Mouse (Mus musculus): Measurements from ENCODE around the gene Noct. TPM values are rescaled to one million over a fixed set of nuclear protein-coding genes. Genes with fewer than 3 reads are reported as not detected.

Gene Noct
- total and polyA plus RNA-seq, 2 experiments from 2014 or later = 11.9 to 35.6 TPM

DNA sequence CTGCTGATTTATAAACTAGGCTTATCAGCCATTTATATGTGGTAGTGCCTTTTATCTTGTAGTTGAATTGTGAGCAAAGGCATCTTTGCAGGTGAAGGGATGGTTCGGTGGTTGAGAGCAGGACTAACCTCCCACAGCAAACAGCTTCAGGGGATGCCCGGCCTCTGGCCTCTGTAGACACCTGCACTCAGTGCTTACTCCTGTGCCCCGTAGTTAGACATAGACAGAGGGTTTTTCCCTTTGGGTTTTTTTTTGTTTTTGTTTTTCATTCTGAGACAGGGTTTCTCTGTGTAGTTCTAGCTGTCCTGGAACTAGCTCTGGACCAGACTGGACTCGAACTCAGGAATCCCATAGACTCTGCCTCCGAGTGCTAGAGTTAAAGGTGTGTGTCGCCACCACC, 24.4 kb downstream of the Noct start:
- no peak for TF ChIP-seq EP300 (IDR thresholded peaks at IDR 0.05; ENCODE audit: low read depth)
- TF ChIP-seq CTCF (IDR thresholded peaks at IDR 0.05; ENCODE audit: low read depth) = no peak
- Histone ChIP-seq H3K4me1 (ENCODE audit: control insufficient read depth, insufficient read depth) (no peaks in the 10 kb centered on the region), H3K9ac (replicated peaks; ENCODE audit: low read depth, low read length) (no peak overlapping the region), H3K27me3 (ENCODE audit: control insufficient read depth, insufficient read depth, low read length) (no peaks in the 10 kb centered on the region), H3K4me2 (ENCODE audit: low read depth, low read length) (no peak overlapping the region), H3K27ac (ENCODE audit: low read depth) (no peak overlapping the region), H3K9me3 (replicated peaks; ENCODE audit: control insufficient read depth, low read length) (no peaks in the 10 kb centered on the region), H3K4me3 (ENCODE audit: low read depth, low read length) (no peak overlapping the region), H3K36me3 (replicated peaks; ENCODE audit: control insufficient read depth, insufficient read depth, low read length) (peaks cover 54% of the 10 kb centered on the region)
- no peak for DNase-seq (ENCODE audit: low spot score)
- 91% methylated on average over 6 of the region's 6 CpGs for WGBS
- ATAC-seq (ENCODE audit: insufficient read depth, low read depth) = no peak

GRCm38 (mm10) chr3:51249460-51249859, 25.2 kb downstream of the Noct start:
- Histone ChIP-seq H3K9ac (replicated peaks; ENCODE audit: low read depth, low read length) (no peak overlapping the region), H3K4me2 (ENCODE audit: low read depth, low read length) (no peak overlapping the region), H3K27me3 (ENCODE audit: control insufficient read depth, insufficient read depth, low read length) (no peaks in the 10 kb centered on the region), H3K36me3 (replicated peaks; ENCODE audit: control insufficient read depth, insufficient read depth, low read length) (peaks cover 63% of the 10 kb centered on the region), H3K4me3 (ENCODE audit: low read depth, low read length) (no peak overlapping the region), H3K9me3 (replicated peaks; ENCODE audit: control insufficient read depth, low read length) (no peaks in the 10 kb centered on the region), H3K27ac (ENCODE audit: low read depth) (no peak overlapping the region), H3K4me1 (ENCODE audit: control insufficient read depth, insufficient read depth) (no peaks in the 10 kb centered on the region)
- 80% methylated on average over 11 of the region's 11 CpGs for WGBS
- TF ChIP-seq EP300 (IDR thresholded peaks at IDR 0.05; ENCODE audit: low read depth) (no peak), CTCF (IDR thresholded peaks at IDR 0.05; ENCODE audit: low read depth) (no peak)
- ATAC-seq (ENCODE audit: insufficient read depth, low read depth) (no peak), DNase-seq (ENCODE audit: low spot score) (no peak)

- 86% methylated on average over 13 of the region's 13 CpGs for WGBS
- ATAC-seq (ENCODE audit: insufficient read depth, low read depth) = no peak
- Histone ChIP-seq H3K36me3 (replicated peaks; ENCODE audit: control insufficient read depth, insufficient read depth, low read length) (peaks cover 67% of the 10 kb centered on the region), H3K4me2 (ENCODE audit: low read depth, low read length) (no peak overlapping the region), H3K9ac (replicated peaks; ENCODE audit: low read depth, low read length) (no peak overlapping the region), H3K27me3 (ENCODE audit: control insufficient read depth, insufficient read depth, low read length) (no peaks in the 10 kb centered on the region), H3K27ac (ENCODE audit: low read depth) (no peak overlapping the region), H3K9me3 (replicated peaks; ENCODE audit: control insufficient read depth, low read length) (no peaks in the 10 kb centered on the region), H3K4me1 (ENCODE audit: control insufficient read depth, insufficient read depth) (no peaks in the 10 kb centered on the region), H3K4me3 (ENCODE audit: low read depth, low read length) (no peak overlapping the region)
- DNase-seq (ENCODE audit: low spot score) = no peak
- no peak for TF ChIP-seq EP300 (IDR thresholded peaks at IDR 0.05; ENCODE audit: low read depth)
- no peak for TF ChIP-seq CTCF (IDR thresholded peaks at IDR 0.05; ENCODE audit: low read depth)
These were observed 25.6 kb downstream of the Noct start for GRCm38 (mm10) chr3:51249866-51250265.

GRCm38 (mm10) chr3:51251057-51251456, 26.8 kb downstream of the Noct start:
- no peaks in the 10 kb centered on the region for H3K4me1 ChIP-seq (ENCODE audit: control insufficient read depth, insufficient read depth)
- TF ChIP-seq CTCF (IDR thresholded peaks at IDR 0.05; ENCODE audit: low read depth) (no peak), EP300 (IDR thresholded peaks at IDR 0.05; ENCODE audit: low read depth) (no peak)
- H3K9me3 ChIP-seq (replicated peaks; ENCODE audit: control insufficient read depth, low read length) = no peaks in the 10 kb centered on the region
- no peaks in the 10 kb centered on the region for H3K27me3 ChIP-seq (ENCODE audit: control insufficient read depth, insufficient read depth, low read length)
- H3K36me3 ChIP-seq (replicated peaks; ENCODE audit: control insufficient read depth, insufficient read depth, low read length) = peaks cover 70% of the 10 kb centered on the region
- DNase-seq (ENCODE audit: low spot score) (no peak), ATAC-seq (ENCODE audit: insufficient read depth, low read depth) (no peak)
- H3K9ac ChIP-seq (replicated peaks; ENCODE audit: low read depth, low read length) = no peak overlapping the region
- no peak overlapping the region for H3K4me2 ChIP-seq (ENCODE audit: low read depth, low read length)
- H3K27ac ChIP-seq (ENCODE audit: low read depth) = peak overlapping the region; percentile 46; the same call in 1 of the 2 replicates
- 34% methylated on average over 5 of the region's 5 CpGs for WGBS
- H3K4me3 ChIP-seq (ENCODE audit: low read depth, low read length) = no peak overlapping the region

DNA sequence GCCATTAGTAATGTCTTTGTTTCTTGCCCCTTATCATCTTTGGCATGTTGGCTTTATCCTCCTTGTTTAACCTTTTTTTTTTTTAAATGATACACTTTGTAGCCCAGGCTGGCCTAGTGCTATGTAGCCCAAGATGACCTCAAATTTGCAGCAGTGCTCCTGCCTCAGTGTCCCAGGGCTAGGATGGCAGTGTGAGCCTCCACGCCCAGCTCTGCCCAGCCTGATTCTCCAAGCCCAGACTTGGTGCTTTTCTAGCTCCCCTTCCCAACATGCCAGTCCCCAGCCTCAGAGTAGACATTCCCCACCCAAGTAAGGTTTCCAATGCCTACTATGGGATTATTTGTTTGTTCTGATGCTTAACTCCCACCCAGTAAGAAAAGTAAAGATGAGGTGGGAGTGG, 28.0 kb downstream of the Noct start:
- TF ChIP-seq CTCF (IDR thresholded peaks at IDR 0.05; ENCODE audit: low read depth) = no peak
- TF ChIP-seq EP300 (IDR thresholded peaks at IDR 0.05; ENCODE audit: low read depth) = no peak
- H3K27ac ChIP-seq (ENCODE audit: low read depth) = no peak overlapping the region
- no peaks in the 10 kb centered on the region for H3K4me1 ChIP-seq (ENCODE audit: control insufficient read depth, insufficient read depth)
- DNase-seq (ENCODE audit: low spot score) = no peak
- WGBS = 95% methylated on average over 1 of the region's 1 CpGs
- peaks cover 81% of the 10 kb centered on the region for H3K36me3 ChIP-seq (replicated peaks; ENCODE audit: control insufficient read depth, insufficient read depth, low read length)
- no peak for ATAC-seq (ENCODE audit: insufficient read depth, low read depth)
- H3K4me2 ChIP-seq (ENCODE audit: low read depth, low read length) = no peak overlapping the region
- H3K27me3 ChIP-seq (ENCODE audit: control insufficient read depth, insufficient read depth, low read length) = no peaks in the 10 kb centered on the region
- H3K4me3 ChIP-seq (ENCODE audit: low read depth, low read length) = no peak overlapping the region
- H3K9me3 ChIP-seq (replicated peaks; ENCODE audit: control insufficient read depth, low read length) = no peaks in the 10 kb centered on the region
- H3K9ac ChIP-seq (replicated peaks; ENCODE audit: low read depth, low read length) = no peak overlapping the region

GRCm38 (mm10) chr3:51252689-51253402, 28.6 kb downstream of the Noct start:
- H3K9ac ChIP-seq (replicated peaks; ENCODE audit: low read depth, low read length) = no peak overlapping the region
- no peak for DNase-seq (ENCODE audit: low spot score)
- H3K36me3 ChIP-seq (replicated peaks; ENCODE audit: control insufficient read depth, insufficient read depth, low read length) = peaks cover 87% of the 10 kb centered on the region
- H3K4me2 ChIP-seq (ENCODE audit: low read depth, low read length) = no peak overlapping the region
- H3K27ac ChIP-seq (ENCODE audit: low read depth) = 0 out of 2 replicates have a peak overlapping the region, but pooled peaks have one; percentile 6
- TF ChIP-seq EP300 (IDR thresholded peaks at IDR 0.05; ENCODE audit: low read depth) = no peak
- TF ChIP-seq CTCF (IDR thresholded peaks at IDR 0.05; ENCODE audit: low read depth) = no peak
- H3K9me3 ChIP-seq (replicated peaks; ENCODE audit: control insufficient read depth, low read length) = no peaks in the 10 kb centered on the region
- H3K27me3 ChIP-seq (ENCODE audit: control insufficient read depth, insufficient read depth, low read length) = no peaks in the 10 kb centered on the region
- no peak overlapping the region for H3K4me3 ChIP-seq (ENCODE audit: low read depth, low read length)
- ATAC-seq (ENCODE audit: insufficient read depth, low read depth) = no peak
- 0 out of 2 replicates have a peak, but pooled peaks cover 5% of the 10 kb centered on the region for H3K4me1 ChIP-seq (ENCODE audit: control insufficient read depth, insufficient read depth)
- WGBS = 86% methylated on average over 12 of the region's 12 CpGs

Data from heart, postnatal 0 days (tissue).